Mouse (Mus musculus) small intestine, adult 2 months (tissue): ENCODE measurements around the gene Tdp1.

ENCODE experiments used
- CTCF ChIP-seq: fragments of 200-500 bp; IDR thresholded peaks from 2 replicates; pipeline ENCODE4 v1.5.1; 2012; ENCODE audit warnings: low read depth, mild to moderate bottlenecking, control low read depth, inconsistent platforms, low read length, moderate library complexity, mixed read lengths; ENCODE audit not compliant: insufficient replicate concordance, insufficient read length; ENCODE audit errors: extremely low read depth
- POLR2A ChIP-seq: fragments of 200-500 bp; IDR thresholded peaks from 2 replicates; pipeline ENCODE4 v1.6.1; 2012; ENCODE audit warnings: low read depth, mild to moderate bottlenecking, control low read depth, inconsistent platforms, low read length, moderate library complexity

DNA sequence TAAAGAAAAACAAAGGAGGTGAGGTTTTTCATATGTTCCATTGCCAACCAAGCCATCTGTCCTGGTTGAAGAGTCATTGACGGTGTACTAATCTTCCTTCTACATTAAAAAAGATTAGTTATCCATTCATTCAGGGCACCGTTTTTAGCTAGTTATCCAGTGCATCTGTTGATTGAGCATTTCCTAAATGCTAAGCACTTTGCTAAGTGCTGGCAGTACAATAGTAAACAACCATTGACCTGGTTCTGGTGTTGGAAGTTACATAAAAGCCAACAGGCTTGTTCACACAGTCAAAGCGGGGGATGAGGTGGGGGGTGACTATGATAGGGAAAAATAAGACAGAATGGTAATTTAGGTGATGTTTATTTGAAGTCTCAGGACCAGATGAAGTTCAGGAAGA lies 35.3 kb downstream of the Tdp1 start:
- no peak for TF ChIP-seq CTCF
- no peak for TF ChIP-seq POLR2A
